Mouse (Mus musculus): ENCODE data around the gene Chst1. TPM values are rescaled to one million over a fixed set of nuclear protein-coding genes. Genes with fewer than 3 reads are reported as not detected.

Chst1 gene
- polyA plus RNA-seq, 1 experiment = 8.6 TPM

GRCm38 (mm10) chr2:92605995-92606394, 6.5 kb downstream of the Chst1 start:
- H3K4me2 ChIP-seq (ENCODE audit: low read depth) = peak overlapping the region; percentile 54
- no peaks in the 10 kb centered on the region for H3K36me3 ChIP-seq (ENCODE audit: control insufficient read depth, insufficient read depth)
- no peak overlapping the region for H3ac ChIP-seq (ENCODE audit: control insufficient read depth, insufficient read length)
- H3K4me3 ChIP-seq = no peak overlapping the region
- TF ChIP-seq SRF (IDR thresholded peaks at IDR 0.05; ENCODE audit: control insufficient read depth, insufficient read length, low read depth) (no peak), MYOG (IDR thresholded peaks at IDR 0.05; ENCODE audit: control insufficient read depth in 1 of 3, insufficient read depth in 1 of 3, insufficient read length in 2 of 3, low read depth in 2 of 3) (no peak)
- no peaks in the 10 kb centered on the region for H3K79me2 ChIP-seq (ENCODE audit: control insufficient read depth, insufficient read depth)
- no peaks in the 10 kb centered on the region for H3K27me3 ChIP-seq (ENCODE audit: control insufficient read depth, insufficient read depth, insufficient read length)

GRCm38 (mm10) chr2:92607153-92607552, 7.6 kb downstream of the Chst1 start:
- no peaks in the 10 kb centered on the region for H3K27me3 ChIP-seq (ENCODE audit: control insufficient read depth, insufficient read depth, insufficient read length)
- H3ac ChIP-seq (ENCODE audit: control insufficient read depth, insufficient read length) = no peak overlapping the region
- H3K79me2 ChIP-seq (ENCODE audit: control insufficient read depth, insufficient read depth) = no peaks in the 10 kb centered on the region
- 0 out of 2 replicates have a peak, but pooled peaks have one; percentile 30 for TF ChIP-seq CEBPB (IDR thresholded peaks at IDR 0.05; ENCODE audit: insufficient read depth, poor library complexity, severe bottlenecking)
- TF ChIP-seq MYOD1 (IDR thresholded peaks at IDR 0.05; ENCODE audit: control insufficient read depth in 1 of 3, insufficient read length in 2 of 3, low read depth in 2 of 3) = no peak
- H3K4me2 ChIP-seq (ENCODE audit: low read depth) = no peak overlapping the region
- H3K36me3 ChIP-seq (ENCODE audit: control insufficient read depth, insufficient read depth) = no peaks in the 10 kb centered on the region
- H3K4me3 ChIP-seq = no peak overlapping the region

- TF ChIP-seq MYOD1 (IDR thresholded peaks at IDR 0.05; ENCODE audit: control insufficient read depth in 1 of 3, insufficient read length in 2 of 3, low read depth in 2 of 3) (no peak), TCF12 (IDR thresholded peaks at IDR 0.05; ENCODE audit: insufficient read depth, poor library complexity, severe bottlenecking) (no peak)
- H3ac ChIP-seq (ENCODE audit: control insufficient read depth, insufficient read length) = no peak overlapping the region
- no peaks in the 10 kb centered on the region for H3K36me3 ChIP-seq (ENCODE audit: control insufficient read depth, insufficient read depth)
- H3K27me3 ChIP-seq (ENCODE audit: control insufficient read depth, insufficient read depth, insufficient read length) = no peaks in the 10 kb centered on the region
- H3K79me2 ChIP-seq (ENCODE audit: control insufficient read depth, insufficient read depth) = no peaks in the 10 kb centered on the region
- no peak overlapping the region for H3K4me2 ChIP-seq (ENCODE audit: low read depth)
- no peak overlapping the region for H3K4me3 ChIP-seq
Observed at GRCm38 (mm10) chr2:92607592-92607991, 8.1 kb downstream of the Chst1 start.

GRCm38 (mm10) chr2:92608013-92608619, 8.6 kb downstream of the Chst1 start:
- H3K4me2 ChIP-seq (ENCODE audit: low read depth) = no peak overlapping the region
- no peak overlapping the region for H3K4me3 ChIP-seq
- no peaks in the 10 kb centered on the region for H3K27me3 ChIP-seq (ENCODE audit: control insufficient read depth, insufficient read depth, insufficient read length)
- no peak overlapping the region for H3ac ChIP-seq (ENCODE audit: control insufficient read depth, insufficient read length)
- no peaks in the 10 kb centered on the region for H3K36me3 ChIP-seq (ENCODE audit: control insufficient read depth, insufficient read depth)
- H3K79me2 ChIP-seq (ENCODE audit: control insufficient read depth, insufficient read depth) = no peaks in the 10 kb centered on the region
- TF ChIP-seq E2F4 (IDR thresholded peaks at IDR 0.05; ENCODE audit: insufficient read depth) = no peak
- TF ChIP-seq CEBPB (IDR thresholded peaks at IDR 0.05; ENCODE audit: insufficient read depth, poor library complexity, severe bottlenecking) = no peak
- TF ChIP-seq TCF12 (IDR thresholded peaks at IDR 0.05; ENCODE audit: insufficient read depth, poor library complexity, severe bottlenecking) = no peak
- no peak for TF ChIP-seq SRF (IDR thresholded peaks at IDR 0.05; ENCODE audit: control insufficient read depth, insufficient read length, low read depth)
- TF ChIP-seq MAX (IDR thresholded peaks at IDR 0.05; ENCODE audit: low read depth) = no peak
- TF ChIP-seq REST (IDR thresholded peaks at IDR 0.05; ENCODE audit: insufficient read depth, insufficient read length) = no peak
- no peak for TF ChIP-seq MYOD1 (IDR thresholded peaks at IDR 0.05; ENCODE audit: control insufficient read depth in 1 of 3, insufficient read length in 2 of 3, low read depth in 2 of 3)
- no peak for TF ChIP-seq POLR2A (IDR thresholded peaks at IDR 0.05; ENCODE audit: insufficient read length, low read depth)
- no peak for TF ChIP-seq USF1 (IDR thresholded peaks at IDR 0.05; ENCODE audit: low read depth)
- TF ChIP-seq TCF3 (IDR thresholded peaks at IDR 0.05; ENCODE audit: insufficient read length, low read depth) = no peak
- no peak for TF ChIP-seq MYOG (IDR thresholded peaks at IDR 0.05; ENCODE audit: control insufficient read depth in 1 of 3, insufficient read depth in 1 of 3, insufficient read length in 2 of 3, low read depth in 2 of 3)
- TF ChIP-seq POLR2AphosphoS2 (IDR thresholded peaks at IDR 0.05; ENCODE audit: insufficient read length, low read depth) = no peak

GRCm38 (mm10) chr2:92608810-92609581, 9.5 kb downstream of the Chst1 start:
- Histone ChIP-seq H3ac (ENCODE audit: control insufficient read depth, insufficient read length) (no peak overlapping the region), H3K4me3 (no peak overlapping the region), H3K27me3 (ENCODE audit: control insufficient read depth, insufficient read depth, insufficient read length) (no peaks in the 10 kb centered on the region), H3K79me2 (ENCODE audit: control insufficient read depth, insufficient read depth) (no peaks in the 10 kb centered on the region), H3K4me2 (ENCODE audit: low read depth) (no peak overlapping the region), H3K36me3 (ENCODE audit: control insufficient read depth, insufficient read depth) (no peaks in the 10 kb centered on the region)
- TF ChIP-seq POLR2A (IDR thresholded peaks at IDR 0.05; ENCODE audit: insufficient read length, low read depth) (no peak), CEBPB (IDR thresholded peaks at IDR 0.05; ENCODE audit: insufficient read depth, poor library complexity, severe bottlenecking) (no peak), E2F4 (IDR thresholded peaks at IDR 0.05; ENCODE audit: insufficient read depth) (no peak), TCF3 (IDR thresholded peaks at IDR 0.05; ENCODE audit: insufficient read length, low read depth) (no peak), POLR2AphosphoS2 (IDR thresholded peaks at IDR 0.05; ENCODE audit: insufficient read length, low read depth) (no peak), SRF (IDR thresholded peaks at IDR 0.05; ENCODE audit: control insufficient read depth, insufficient read length, low read depth) (no peak)
